12 mouse cellular contexts compared by ENCODE assay signal in genomic region chr7:98848899-98849640, GRCm38 (mm10). TPM values are rescaled to one million over a fixed set of nuclear protein-coding genes. Genes with fewer than 3 reads are reported as not detected.
DNase-seq lines count a peak whose midpoint lies in the region; ATAC-seq and TF ChIP-seq lines count a peak whose summit lies in the region.
"Had no signal": no experiment of that assay in that cellular context is flagged by ENCODE, and none has a peak within 500 bp of the region (broad histone marks: within the 10 kb centered on the region; RNA-seq: fewer than 3 reads in every experiment).

No protein-coding gene starts in this region.

- no peaks in the 10 kb centered on the region for H3K9me3 ChIP-seq in liver, postnatal 0 days (ENCODE audit: low read length)
- H3K9me3 ChIP-seq in stomach, embryonic 16.5 days (replicated peaks; ENCODE audit: control insufficient read depth, low read length) = no peaks in the 10 kb centered on the region
- no peaks in the 10 kb centered on the region for H3K9me3 ChIP-seq in forebrain, embryonic 13.5 days (replicated peaks)

- 29% methylated on average over 8 of the region's 8 CpGs for WGBS in liver, postnatal 0 days (ENCODE audit: insufficient replicate concordance)
- WGBS in stomach, embryonic 16.5 days = 72% methylated on average over 8 of the region's 8 CpGs
- WGBS in forebrain, embryonic 13.5 days = 85% methylated on average over 8 of the region's 8 CpGs

- H3K4me2 ChIP-seq in liver, postnatal 0 days (ENCODE audit: low read depth, low read length) = no peak overlapping the region
- no peak overlapping the region for H3K4me2 ChIP-seq in stomach, embryonic 16.5 days (ENCODE audit: low read depth, low read length)
- H3K4me2 ChIP-seq in forebrain, embryonic 13.5 days = no peak overlapping the region

- no peak overlapping the region for H3K9ac ChIP-seq in liver, postnatal 0 days (replicated peaks)
- H3K9ac ChIP-seq in stomach, embryonic 16.5 days (ENCODE audit: low read length) = no peak overlapping the region
- H3K9ac ChIP-seq in forebrain, embryonic 13.5 days = no peak overlapping the region

- no peak for TF ChIP-seq CTCF in liver, postnatal 0 days (IDR thresholded peaks at IDR 0.05; ENCODE audit: low read depth)

- H3K27ac ChIP-seq in liver, postnatal 0 days (ENCODE audit: low read depth) = no peak overlapping the region
- H3K27ac ChIP-seq in stomach, embryonic 16.5 days (ENCODE audit: low read length) = peak overlapping the region; percentile 70
- H3K27ac ChIP-seq in forebrain, embryonic 13.5 days = no peak overlapping the region

- DNase-seq in cerebellum, postnatal 10 days = peak; percentile 54 to 57
- DNase-seq in cerebellum, postnatal 4 days (ENCODE audit: low spot score in 2 of 2) = no peak
- DNase-seq in urinary bladder, adult 18-20 months (ENCODE audit: low spot score in 2 of 2) = peak; percentile 35 to 36
- no peak for DNase-seq in urinary bladder, adult 2 months (ENCODE audit: low spot score)
- peak; percentile 42 for DNase-seq in liver, postnatal 0 days
- DNase-seq in right cerebral cortex, adult 18-20 months = no peak
- DNase-seq: cerebellum, adult 11-12 months; embryo, embryonic 11 days; spleen, adult 18-20 months had no signal

- no peaks in the 10 kb centered on the region for H3K27me3 ChIP-seq in liver, postnatal 0 days (ENCODE audit: insufficient read depth, low read length)
- no peaks in the 10 kb centered on the region for H3K27me3 ChIP-seq in stomach, embryonic 16.5 days (ENCODE audit: control insufficient read depth, insufficient read depth, low read length)
- 0 out of 2 replicates have a peak, but pooled peaks cover 3% of the 10 kb centered on the region for H3K27me3 ChIP-seq in forebrain, embryonic 13.5 days

- peak; percentile 86 for ATAC-seq in liver, postnatal 0 days
- ATAC-seq in stomach, embryonic 16.5 days (ENCODE audit: insufficient read depth, low FRiP score) = peak; percentile 73; the same call in 1 of the 2 replicates
- no peak for ATAC-seq in forebrain, embryonic 13.5 days
- ATAC-seq: activated CD4-positive, CD25-positive, alpha-beta regulatory T cell, adult 4 months had no signal

- TF ChIP-seq EP300 in liver, postnatal 0 days (IDR thresholded peaks at IDR 0.05; ENCODE audit: low read depth) = no peak

- no peak overlapping the region for H3K4me3 ChIP-seq in liver, postnatal 0 days (ENCODE audit: low read depth, low read length)
- H3K4me3 ChIP-seq in stomach, embryonic 16.5 days (replicated peaks; ENCODE audit: low read length) = no peak overlapping the region
- H3K4me3 ChIP-seq in forebrain, embryonic 13.5 days = no peak overlapping the region

- peaks cover 4% of the 10 kb centered on the region for H3K4me1 ChIP-seq in liver, postnatal 0 days (ENCODE audit: insufficient read depth)
- H3K4me1 ChIP-seq in stomach, embryonic 16.5 days (ENCODE audit: control insufficient read depth, insufficient read depth, low read length) = peaks cover 15% of the 10 kb centered on the region
- H3K4me1 ChIP-seq in forebrain, embryonic 13.5 days = no peaks in the 10 kb centered on the region

- no peaks in the 10 kb centered on the region for H3K36me3 ChIP-seq in liver, postnatal 0 days (replicated peaks; ENCODE audit: insufficient read depth, low read length)
- H3K36me3 ChIP-seq in stomach, embryonic 16.5 days (ENCODE audit: control insufficient read depth, insufficient read depth, low read length) = no peaks in the 10 kb centered on the region
- H3K36me3 ChIP-seq in forebrain, embryonic 13.5 days (ENCODE audit: poor library complexity, severe bottlenecking) = no peaks in the 10 kb centered on the region

RNA-seq across cellular contexts. Expression of gene Wnt11, which starts 14.2 kb away (rescaled TPM):
- polyA plus RNA-seq in urinary bladder, adult 2 months (2012; rRNA removed) = 13.3 and 13.8 TPM in 2 replicates
- 0.12 and 0.40 TPM in 2 replicates for polyA plus RNA-seq in liver, postnatal 0 days (2015; fragmentation: Nextera tagmentation; extraction: Ambion mirVana)
- polyA plus RNA-seq in stomach, embryonic 16.5 days (2015; fragmentation: Nextera tagmentation; extraction: Ambion mirVana) = 4.7 and 5.8 TPM in 2 replicates
- polyA plus RNA-seq in forebrain, embryonic 13.5 days (2015; fragmentation: Nextera tagmentation; extraction: Ambion mirVana) = 0.19 and 0.23 TPM in 2 replicates
- polyA plus RNA-seq: activated CD4-positive, CD25-positive, alpha-beta regulatory T cell, adult 4 months had no signal

Comparison
In these comparisons a context has a peak if more than half of its experiments do, and no peak if none do; other contexts are left out.
1. DNase-seq: peak in cerebellum, postnatal 10 days (2 of 2), urinary bladder, adult 18-20 months (2 of 2) and liver, postnatal 0 days (single experiment); none in cerebellum, postnatal 4 days (0 of 2), urinary bladder, adult 2 months (single experiment) and right cerebral cortex, adult 18-20 months (single experiment).